Mouse (Mus musculus): Measurements from ENCODE around the gene Map3k4. TPM values are rescaled to one million over a fixed set of nuclear protein-coding genes. Genes with fewer than 3 reads are reported as not detected.

Gene Map3k4
- 10 to 100 TPM; 39.4 to 44.4 TPM for total RNA-seq (2021)

- DNase-seq (ENCODE audit: low spot score in 2 of 2), result peak; percentile 94 to 95
- intact Hi-C loops (cut with DNase I), result loop anchor here (1.0 to 5.0 kb wide), 4 partner anchors 40 to 281 kb away; no protein-coding TSS in a partner anchor
Measured at GRCm38 (mm10) chr17:12318663-12319201, at the start of gene Map3k4. Map3k4 (minus strand) TSS chr17:12318796.

GRCm38 (mm10) chr17:12367373-12367930, 48.9 kb upstream of the Map3k4 start:
- DNase-seq (ENCODE audit: low spot score in 2 of 2), result peak; percentile 55 to 75
- intact Hi-C loops (cut with DNase I), result loop anchor here (2.0 kb wide), 1 partner anchor 101 kb away; no protein-coding TSS in a partner anchor

GRCm38 (mm10) chr17:12364426-12364735, 45.8 kb upstream of the Map3k4 start:
- intact Hi-C loops (cut with DNase I), result no loop called here
- peak; percentile 27 to 57 for DNase-seq (ENCODE audit: low spot score in 2 of 2)

GRCm38 (mm10) chr17:12363601-12364425, 45.2 kb upstream of the Map3k4 start:
- intact Hi-C loops (cut with DNase I), result no loop called here
- no peak for DNase-seq (ENCODE audit: low spot score in 2 of 2)

GRCm38 (mm10) chr17:12359876-12360275, 41.3 kb upstream of the Map3k4 start:
- no peak for DNase-seq (ENCODE audit: low spot score in 2 of 2)
- intact Hi-C loops (cut with DNase I), result no loop called here

- intact Hi-C loops (cut with DNase I), result no loop called here
- no peak for DNase-seq (ENCODE audit: low spot score in 2 of 2)
Measured at GRCm38 (mm10) chr17:12352781-12353180, 34.2 kb upstream of the Map3k4 start.

GRCm38 (mm10) chr17:12351564-12351963, 33.0 kb upstream of the Map3k4 start:
- DNase-seq (ENCODE audit: low spot score in 2 of 2), result no peak
- intact Hi-C loops (cut with DNase I), result no loop called here

- no peak for DNase-seq (ENCODE audit: low spot score in 2 of 2)
- intact Hi-C loops (cut with DNase I), result no loop called here
Measured at GRCm38 (mm10) chr17:12347462-12347861, 28.9 kb upstream of the Map3k4 start.

- intact Hi-C loops (cut with DNase I), result no loop called here
- no peak for DNase-seq (ENCODE audit: low spot score in 2 of 2)
Measured at GRCm38 (mm10) chr17:12343702-12344376, 25.2 kb upstream of the Map3k4 start.

- intact Hi-C loops (cut with DNase I), result no loop called here
Measured at GRCm38 (mm10) chr17:12337156-12337555, 18.6 kb upstream of the Map3k4 start.

GRCm38 (mm10) chr17:12336073-12336868, 17.7 kb upstream of the Map3k4 start:
- intact Hi-C loops (cut with DNase I), result no loop called here
- no peak for DNase-seq (ENCODE audit: low spot score in 2 of 2)

More at GRCm38 (mm10) chr17:12337156-12337555, 18.6 kb upstream of the Map3k4 start:
- no peak for DNase-seq (ENCODE audit: low spot score in 2 of 2)

- no peak for DNase-seq (ENCODE audit: low spot score in 2 of 2)
- intact Hi-C loops (cut with DNase I), result no loop called here
Measured at GRCm38 (mm10) chr17:12335115-12335514, 16.5 kb upstream of the Map3k4 start.

GRCm38 (mm10) chr17:12327847-12328518, 9.4 kb upstream of the Map3k4 start:
- peak in 1 of 2 experiments; percentile 13 for DNase-seq (ENCODE audit: low spot score in 2 of 2)
- intact Hi-C loops (cut with DNase I), result no loop called here

GRCm38 (mm10) chr17:12319786-12320185, 1.2 kb upstream of the Map3k4 start:
- no peak for DNase-seq (ENCODE audit: low spot score in 2 of 2)
- intact Hi-C loops (cut with DNase I), result loop anchor here (5.0 kb wide), 2 partner anchors 53 to 282 kb away; no protein-coding TSS in a partner anchor

- peak; percentile 32 to 40 for DNase-seq (ENCODE audit: low spot score in 2 of 2)
- intact Hi-C loops (cut with DNase I), result loop anchor here (1.0 to 5.0 kb wide), 4 partner anchors 40 to 281 kb away; no protein-coding TSS in a partner anchor
Measured at GRCm38 (mm10) chr17:12317954-12318651, 493 bp downstream of the Map3k4 start.

GRCm38 (mm10) chr17:12317607-12317953, 1.0 kb downstream of the Map3k4 start:
- intact Hi-C loops (cut with DNase I), result loop anchor here (5.0 kb wide), 2 partner anchors 55 to 280 kb away; no protein-coding TSS in a partner anchor
- DNase-seq (ENCODE audit: low spot score in 2 of 2), result no peak

- intact Hi-C loops (cut with DNase I), result loop anchor here (5.0 kb wide), 2 partner anchors 56 to 279 kb away; no protein-coding TSS in a partner anchor
- DNase-seq (ENCODE audit: low spot score in 2 of 2), result peak; percentile 46 to 68
Measured at GRCm38 (mm10) chr17:12316251-12316650, 2.3 kb downstream of the Map3k4 start.

- intact Hi-C loops (cut with DNase I), result no loop called here
- no peak for DNase-seq (ENCODE audit: low spot score in 2 of 2)
Measured at GRCm38 (mm10) chr17:12312248-12312647, 6.3 kb downstream of the Map3k4 start.

Measured in left cerebral cortex, postnatal 25 days (tissue).